Mouse (Mus musculus) mouse trophoblast stem cell (cell line): Measurements from ENCODE around the gene Zkscan16.

Source experiments
- in situ Hi-C, 2 experiments: fragments of 300-500 bp; cut with MseI, MboI; formaldehyde crosslinking; loops; 2 replicates in 1 of 2; 3 replicates in 1 of 2; pipeline ENCODE4 v1.15.1; 2025

Zkscan16 gene

GRCm38 (mm10) chr4:58941638-58942037 lies 1.8 kb upstream of the Zkscan16 start:
- in situ Hi-C loops = no loop called here

GRCm38 (mm10) chr4:58942942-58943341 lies 486 bp upstream of the Zkscan16 start:
- in situ Hi-C loops = no loop called here

GRCm38 (mm10) chr4:58944206-58944553 lies 752 bp downstream of the Zkscan16 start:
- in situ Hi-C loops = no loop called here

- in situ Hi-C loops = no loop called here
These were observed 1.3 kb downstream of the Zkscan16 start for GRCm38 (mm10) chr4:58944695-58945094.

- in situ Hi-C loops = no loop called here
These were observed 5.0 kb downstream of the Zkscan16 start for GRCm38 (mm10) chr4:58948391-58948790.

- in situ Hi-C loops = no loop called here
These were observed 9.2 kb downstream of the Zkscan16 start for GRCm38 (mm10) chr4:58952630-58953029.

GRCm38 (mm10) chr4:58961719-58962118 lies 18.3 kb downstream of the Zkscan16 start:
- in situ Hi-C loops = no loop called here

GRCm38 (mm10) chr4:58963271-58963670 lies 19.8 kb downstream of the Zkscan16 start:
- in situ Hi-C loops = no loop called here

- in situ Hi-C loops = no loop called here
These were observed 21.7 kb downstream of the Zkscan16 start for GRCm38 (mm10) chr4:58965136-58965535.

- in situ Hi-C loops = no loop called here
These were observed 27.2 kb downstream of the Zkscan16 start for GRCm38 (mm10) chr4:58970678-58971077.

- in situ Hi-C loops = no loop called here
These were observed 32.3 kb downstream of the Zkscan16 start for GRCm38 (mm10) chr4:58975711-58976110.

GRCm38 (mm10) chr4:58981421-58981820 lies 38.0 kb downstream of the Zkscan16 start:
- in situ Hi-C loops = no loop called here

- in situ Hi-C loops = no loop called here
These were observed 39.4 kb downstream of the Zkscan16 start for GRCm38 (mm10) chr4:58982806-58983205.

- in situ Hi-C loops = no loop called here
These were observed 41.8 kb downstream of the Zkscan16 start for GRCm38 (mm10) chr4:58985157-58985648.

- in situ Hi-C loops = no loop called here
These were observed 43.2 kb downstream of the Zkscan16 start, which contains the start of gene Ptgr1 for GRCm38 (mm10) chr4:58986540-58987190. Ptgr1 (minus strand) TSS chr4:58987119.

- in situ Hi-C loops = no loop called here
These were observed 46.0 kb downstream of the Zkscan16 start for GRCm38 (mm10) chr4:58989303-58989898.

GRCm38 (mm10) chr4:58990609-58991434 lies 47.4 kb downstream of the Zkscan16 start:
- in situ Hi-C loops = no loop called here

- in situ Hi-C loops = no loop called here
These were observed 48.8 kb downstream of the Zkscan16 start for GRCm38 (mm10) chr4:58992195-58992594.

- in situ Hi-C loops = no loop called here
These were observed 51.3 kb downstream of the Zkscan16 start, which contains the start of gene Dnajc25 for GRCm38 (mm10) chr4:58994762-58995161. Dnajc25 (plus strand) TSS chr4:58995062.

- in situ Hi-C loops = no loop called here
These were observed 51.8 kb downstream of the Zkscan16 start for GRCm38 (mm10) chr4:58995251-58995693.

- in situ Hi-C loops = no loop called here
These were observed 53.7 kb downstream of the Zkscan16 start for GRCm38 (mm10) chr4:58997081-58997480.

GRCm38 (mm10) chr4:58998688-58999087 lies 55.3 kb downstream of the Zkscan16 start:
- in situ Hi-C loops = no loop called here
